Mouse (Mus musculus) olfactory bulb, adult 2 months (tissue): ENCODE data around the gene Zfp672. TPM values are rescaled to one million over a fixed set of nuclear protein-coding genes. Genes with fewer than 3 reads are reported as not detected.
A peak's percentile ranks its signal among the peaks of the same experiment; 100 is the strongest.
"Not testable (repeated sequence)": the region's sequence is repeated elsewhere in the genome, so short reads cannot be mapped to it uniquely, and the experiment has no call there.

ENCODE experiments used
- H3K27ac ChIP-seq: fragments of 200-500 bp; 2 replicates; pipeline ENCODE4 v1.5.1; 2012; ENCODE audit warnings: low read depth, low read length; ENCODE audit not compliant: insufficient read depth
- H3K4me1 ChIP-seq: fragments of 200-500 bp; 2 replicates; pipeline ENCODE4 v1.6.1; 2012; ENCODE audit warnings: low read length; ENCODE audit not compliant: control insufficient read depth, insufficient read depth
- H3K4me3 ChIP-seq: fragments of 200-500 bp; 2 replicates; pipeline ENCODE4 v1.5.1; 2012; ENCODE audit warnings: mild to moderate bottlenecking, low read depth, low read length, moderate library complexity; ENCODE audit not compliant: insufficient read depth
- CTCF ChIP-seq: fragments of 200-500 bp; IDR thresholded peaks from 2 replicates; pipeline ENCODE4 v1.5.1; 2012; ENCODE audit warnings: low read depth, mild to moderate bottlenecking, low read length, moderate library complexity; ENCODE audit not compliant: insufficient read depth
- POLR2A ChIP-seq: fragments of 200-500 bp; IDR thresholded peaks from 2 replicates; pipeline ENCODE4 v1.6.1; 2012; ENCODE audit warnings: mild to moderate bottlenecking, low read depth, low read length, moderate library complexity; ENCODE audit not compliant: insufficient read depth
- WGBS: fragments of 180-500 bp; shearing (Covaris S2); methylation state at CpG from one replicate; pipeline ENCODE4 v1.1.7; 2018; 5-methylcytosine and 5-hydroxymethylcytosine counted together
- polyA plus RNA-seq: library from polyadenylated mRNA; stranded (reverse); fragments of >200 nt; gene quantifications from 2 replicates; pipeline ENCODE4 v1.2.4, GENCODE M21; 2012; ENCODE audit warnings: low replicate concordance; ENCODE audit not compliant: missing spikeins, insufficient read depth, insufficient read length

Zfp672 gene
- polyA plus RNA-seq, 1 experiment = not detected

- no peak overlapping the region for H3K27ac ChIP-seq
- 94% methylated on average over 5 of the region's 5 CpGs for WGBS
- H3K4me3 ChIP-seq = no peak overlapping the region
- no peaks in the 10 kb centered on the region for H3K4me1 ChIP-seq
- TF ChIP-seq CTCF = no peak
- TF ChIP-seq POLR2A = no peak
Measured at GRCm38 (mm10) chr11:58315536-58316168, 14.5 kb downstream of the Zfp672 start.

GRCm38 (mm10) chr11:58314069-58314468, 16.1 kb downstream of the Zfp672 start:
- H3K27ac ChIP-seq = no peak overlapping the region
- H3K4me3 ChIP-seq = no peak overlapping the region
- no peak for TF ChIP-seq POLR2A
- no peak for TF ChIP-seq CTCF
- no peaks in the 10 kb centered on the region for H3K4me1 ChIP-seq
- WGBS = 76% methylated on average over 6 of the region's 6 CpGs

GRCm38 (mm10) chr11:58308661-58309060, 21.5 kb downstream of the Zfp672 start:
- no peak for TF ChIP-seq POLR2A
- no peak for TF ChIP-seq CTCF
- Histone ChIP-seq H3K27ac (no peak overlapping the region), H3K4me1 (peaks cover 13% of the 10 kb centered on the region), H3K4me3 (no peak overlapping the region)
- WGBS = 94% methylated on average over 9 of the region's 9 CpGs

- H3K4me1 ChIP-seq = peaks cover 14% of the 10 kb centered on the region
- 1% methylated on average over 42 of the region's 42 CpGs for WGBS
- TF ChIP-seq POLR2A = no peak
- H3K4me3 ChIP-seq = peak overlapping the region; percentile 56
- H3K27ac ChIP-seq = no peak overlapping the region
Measured at GRCm38 (mm10) chr11:58307411-58308080, 22.6 kb downstream of the Zfp672 start.

DNA sequence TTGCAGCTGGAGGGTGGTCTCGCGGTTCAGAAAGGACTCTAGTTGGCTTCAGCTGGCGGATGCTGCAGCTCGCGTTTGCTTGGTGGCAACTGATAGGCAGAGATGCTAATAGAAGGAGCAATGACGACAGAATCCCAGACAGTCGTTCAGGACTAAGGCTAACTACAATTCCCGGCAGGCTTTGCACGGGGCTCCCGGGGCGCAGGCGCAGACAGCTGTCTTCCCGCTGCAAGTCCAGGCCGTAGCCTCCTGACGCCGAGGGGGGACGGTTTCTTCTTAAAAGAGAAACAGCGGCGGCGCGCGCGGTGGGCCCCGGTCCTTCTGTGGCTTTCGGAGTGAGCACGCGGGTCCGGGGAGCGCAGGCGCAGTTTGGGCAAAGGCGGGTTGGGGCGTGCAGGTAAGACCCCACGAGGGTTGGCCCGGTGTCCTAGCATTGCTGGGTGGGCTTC, 23.3 kb downstream of the Zfp672 start, which contains the start of gene Zfp692:
Gene Zfp692 (plus strand): TSS at position 210 of the 449 bp plus-strand sequence.
- Histone ChIP-seq H3K4me1 (peaks cover 14% of the 10 kb centered on the region), H3K4me3 (peak within 1 kb of the TSS; percentile 56), H3K27ac (0 out of 2 replicates have a peak within 1 kb of the TSS, but pooled peaks have one; percentile 17)
- TF ChIP-seq CTCF = no peak
- no peak; the same call in 1 of the 2 replicates for TF ChIP-seq POLR2A
- under 1% methylated on average over 34 of the region's 34 CpGs for WGBS

- H3K4me3 ChIP-seq, H3K27ac ChIP-seq: not testable (repeated sequence)
- H3K4me1 ChIP-seq = peaks cover 14% of the 10 kb centered on the region
- 94% methylated on average over 8 of the region's 8 CpGs for whole genome bisulfite sequencing
Measured at GRCm38 (mm10) chr11:58305299-58305698, 24.8 kb downstream of the Zfp672 start.

- TF ChIP-seq CTCF (no peak), POLR2A (no peak)
- Histone ChIP-seq H3K4me3 (no peak overlapping the region), H3K4me1 (peaks cover 14% of the 10 kb centered on the region), H3K27ac (no peak overlapping the region)
- WGBS = 12% methylated on average over 7 of the region's 7 CpGs
Measured at GRCm38 (mm10) chr11:58303594-58303993, 26.5 kb downstream of the Zfp672 start.

DNA sequence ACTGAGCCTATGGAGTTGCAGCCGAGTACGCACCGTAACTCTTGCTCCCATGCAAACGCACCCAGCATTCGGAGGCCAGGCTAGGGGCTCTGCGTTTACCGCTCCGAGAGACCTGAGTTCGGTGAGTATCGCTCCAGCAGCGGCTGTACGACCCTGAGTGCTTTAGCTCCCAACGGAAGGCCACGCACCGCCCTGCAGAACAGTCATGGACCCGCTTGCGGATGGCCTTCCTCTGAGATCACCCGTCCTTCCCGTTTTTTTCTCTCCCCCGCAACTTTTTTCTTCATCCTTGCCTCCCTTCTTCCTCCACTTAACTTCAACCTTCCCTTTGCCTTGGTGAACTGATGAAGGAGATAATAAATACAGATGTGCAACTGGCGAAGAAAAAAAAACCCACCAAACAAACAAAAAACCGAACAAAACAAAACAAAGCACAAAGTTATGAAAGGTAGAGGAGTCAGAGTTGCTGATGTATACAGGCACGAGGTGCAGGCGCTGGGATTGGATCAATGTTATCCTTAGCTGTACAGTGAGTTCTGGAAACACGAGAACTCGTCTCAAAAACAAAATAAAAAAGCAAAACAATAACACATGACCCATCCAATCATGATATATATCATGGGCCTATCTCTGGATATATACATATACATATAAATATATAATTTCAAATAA, 27.2 kb downstream of the Zfp672 start:
- WGBS = under 1% methylated on average over 26 of the region's 26 CpGs
- H3K4me3 ChIP-seq = peak overlapping the region; percentile 63
- H3K4me1 ChIP-seq = peaks cover 11% of the 10 kb centered on the region
- TF ChIP-seq CTCF (no peak), POLR2A (no peak)
- H3K27ac ChIP-seq = peak overlapping the region; percentile 27; the same call in 1 of the 2 replicates

GRCm38 (mm10) chr11:58301837-58302754, 28.0 kb downstream of the Zfp672 start:
- H3K27ac ChIP-seq = peak overlapping the region; percentile 60
- no peak for TF ChIP-seq POLR2A
- peak; percentile 58 for TF ChIP-seq CTCF
- under 1% methylated on average over 36 of the region's 36 CpGs for WGBS
- H3K4me3 ChIP-seq = peak overlapping the region; percentile 63
- peaks cover 3% of the 10 kb centered on the region for H3K4me1 ChIP-seq
